In genomic region chr13:16011372-16012242, GRCm38 (mm10) we compare ENCODE assay signal across 8 mouse cellular contexts. TPM values are rescaled to one million over a fixed set of nuclear protein-coding genes. Genes with fewer than 3 reads are reported as not detected.
DNase-seq lines count a peak whose midpoint lies in the region; ATAC-seq and TF ChIP-seq lines count a peak whose summit lies in the region.

TSS of gene Inhba (plus strand) at chr13:16011851.

- H3K9me3 ChIP-seq in CH12.LX (replicated peaks; ENCODE audit: low read length): no peaks in the 10 kb centered on the region
- no peaks in the 10 kb centered on the region for H3K9me3 ChIP-seq in forebrain, embryonic 10.5 days
- no peaks in the 10 kb centered on the region for H3K9me3 ChIP-seq in lung, embryonic 16.5 days (ENCODE audit: control insufficient read depth, low read length)

- H3K27me3 ChIP-seq in CH12.LX (replicated peaks): no peaks in the 10 kb centered on the region
- H3K27me3 ChIP-seq in forebrain, embryonic 10.5 days (ENCODE audit: poor library complexity, severe bottlenecking): peaks cover 63% of the 10 kb centered on the region
- no peaks in the 10 kb centered on the region for H3K27me3 ChIP-seq in lung, embryonic 16.5 days (ENCODE audit: control insufficient read depth, insufficient read depth, low read depth, low read length)

- ATAC-seq in lung, embryonic 16.5 days (ENCODE audit: low read depth): peak; percentile 66
- peak; percentile 27; the same call in 1 of the 2 replicates for ATAC-seq in neutrophil, adult 5-6 weeks (ENCODE audit: extremely low read depth, insufficient number of reproducible peaks, low FRiP score, poor library complexity, severe bottlenecking)

- peak within 1 kb of the TSS; percentile 49 to 72 (median 68) for H3K4me3 ChIP-seq in CH12.LX (replicated peaks in 1 of 3; ENCODE audit: low read depth in 2 of 3, low read length in 2 of 3, poor library complexity in 1 of 3)
- peak within 1 kb of the TSS; percentile 56 for H3K4me3 ChIP-seq in forebrain, embryonic 10.5 days
- H3K4me3 ChIP-seq in lung, embryonic 16.5 days (ENCODE audit: low read length): peak within 1 kb of the TSS; percentile 58

- H3K4me1 ChIP-seq in CH12.LX (ENCODE audit: control insufficient read depth in 1 of 2, insufficient read depth in 2 of 2): peaks cover 0 to 8% of the 10 kb centered on the region in 2 experiments; a peak in 2 of 4 replicates
- peaks cover 24% of the 10 kb centered on the region for H3K4me1 ChIP-seq in forebrain, embryonic 10.5 days
- peaks cover 4% of the 10 kb centered on the region for H3K4me1 ChIP-seq in lung, embryonic 16.5 days (replicated peaks; ENCODE audit: control insufficient read depth, insufficient read depth, low read length)

- H3K36me3 ChIP-seq in CH12.LX (replicated peaks in 1 of 2; ENCODE audit: control insufficient read depth in 1 of 2, insufficient read depth in 1 of 2, low read length in 1 of 2): no peaks in the 10 kb centered on the region
- no peaks in the 10 kb centered on the region for H3K36me3 ChIP-seq in forebrain, embryonic 10.5 days (replicated peaks)
- H3K36me3 ChIP-seq in lung, embryonic 16.5 days (ENCODE audit: control insufficient read depth, insufficient read depth, low read length): no peaks in the 10 kb centered on the region

- WGBS in forebrain, embryonic 10.5 days: 3% methylated on average over 31 of the region's 31 CpGs
- 8% methylated on average over 31 of the region's 31 CpGs for WGBS in lung, embryonic 16.5 days

- TF ChIP-seq CTCF in CH12.LX (conservative IDR thresholded peaks at IDR 0.05 in 1 of 2, IDR thresholded peaks at IDR 0.05 in 1 of 2; ENCODE audit: low read depth in 2 of 2, low read length in 2 of 2): no peak

- H3K4me2 ChIP-seq in CH12.LX (ENCODE audit: insufficient read depth, low read depth, poor library complexity, severe bottlenecking): peak within 1 kb of the TSS; percentile 88
- H3K4me2 ChIP-seq in lung, embryonic 16.5 days (ENCODE audit: low read depth, low read length): peak within 1 kb of the TSS; percentile 90

- H3K27ac ChIP-seq in CH12.LX (ENCODE audit: insufficient read depth, low read depth): no peak within 1 kb of the TSS
- peak within 1 kb of the TSS; percentile 67 for H3K27ac ChIP-seq in forebrain, embryonic 10.5 days
- H3K27ac ChIP-seq in lung, embryonic 16.5 days (ENCODE audit: low read length): peak within 1 kb of the TSS; percentile 45

- peak within 1 kb of the TSS; percentile 79 for H3K9ac ChIP-seq in CH12.LX (ENCODE audit: insufficient read depth, low read depth)
- peak within 1 kb of the TSS; percentile 67 for H3K9ac ChIP-seq in lung, embryonic 16.5 days (ENCODE audit: low read length)

- no peak for TF ChIP-seq RAD21 in CH12.LX (IDR thresholded peaks at IDR 0.05; ENCODE audit: low read depth, low read length)

- no peak for TF ChIP-seq POLR2A in CH12.LX (IDR thresholded peaks at IDR 0.05; ENCODE audit: low read depth, low read length)

- intact Hi-C loops in heart, postnatal 10 days (cut with DNase I): loop anchor here (2.0 to 5.0 kb wide), 3 partner anchors 701 to 1017 kb away; no protein-coding TSS in a partner anchor

- in situ Hi-C loops in CH12.LX (cut with MboI; ENCODE audit: low pct_ligation_motif_present, low pct_unique_long_range_greater_than_20kb, low sequenced_read_pairs): loop anchor here (25.0 kb wide), 3 partner anchors 476 to 1426 kb away; no protein-coding TSS in a partner anchor

- no peak for DNase-seq in CH12.LX (ENCODE audit: extremely low read depth)
- DNase-seq in adrenal gland, postnatal 36 days: peak; percentile 46 to 50
- peak; percentile 60 for DNase-seq in forebrain, embryonic 10.5 days (ENCODE audit: extremely low spot score, low spot score)
- peak; percentile 43 to 62 for DNase-seq in heart, postnatal 10 days
- DNase-seq in kidney, postnatal 25 days: peak; percentile 35 to 43
- DNase-seq in c-Kit-positive CD71-positive TER-119-positive erythroid progenitor cells, embryonic 14.5 days (ENCODE audit: low spot score): no peak

- no peaks in the 10 kb centered on the region for H3K79me2 ChIP-seq in CH12.LX (replicated peaks; ENCODE audit: control insufficient read depth, extremely low read depth, insufficient read depth, poor library complexity, severe bottlenecking)

- TF ChIP-seq EP300 in CH12.LX (IDR thresholded peaks at IDR 0.05; ENCODE audit: low read length): no peak

- dilution Hi-C loops in CH12.LX (cut with MboI; ENCODE audit: extremely low pct_ligation_motif_present, extremely low pct_unique_long_range_greater_than_20kb, low sequenced_read_pairs): no loop called here

TF ChIP-seq in CH12.LX, 34 proteins besides CTCF, POLR2A, EP300 and RAD21:
- TF ChIP-seq USF1 (IDR thresholded peaks at IDR 0.05; ENCODE audit: low read depth, low read length) (no peak), MXI1 (IDR thresholded peaks at IDR 0.05; ENCODE audit: low read depth, low read length) (no peak), SMC3 (IDR thresholded peaks at IDR 0.05; ENCODE audit: low read depth, low read length) (no peak), MAZ (IDR thresholded peaks at IDR 0.05; ENCODE audit: low read depth, low read length) (no peak), ZMIZ1 (IDR thresholded peaks at IDR 0.05; ENCODE audit: low read depth, low read length) (no peak), MYC (IDR thresholded peaks at IDR 0.05; ENCODE audit: low read depth, low read length) (no peak), NELFE (IDR thresholded peaks at IDR 0.05; ENCODE audit: low read depth, low read length) (no peak), UBTF (IDR thresholded peaks at IDR 0.05; ENCODE audit: low read depth, low read length) (no peak)

RNA-seq across cellular contexts. Expression of gene Inhba, which starts in this region (rescaled TPM):
- total RNA-seq in CH12.LX (2012; rRNA removed) (not detected in 2 replicates), CH12.LX (2014; rRNA removed) (not detected in 2 replicates)
- polyA plus RNA-seq in CH12.LX (2012; ENCODE audit: insufficient read length, low read depth): 0.05 TPM in 1 of 2 replicates, not detected in the other
- 1 to 10 TPM in 1 of 2 experiments, under 1 TPM in 1; 0.89 to 2.2 TPM for total RNA-seq in adrenal gland, postnatal 36 days (2021)
- polyA plus RNA-seq in forebrain, embryonic 10.5 days (2016; fragmentation: Nextera tagmentation; extraction: Ambion mirVana): 0.26 and 0.27 TPM in 2 replicates
- 1 to 10 TPM; 7.1 to 9.3 TPM for total RNA-seq in heart, postnatal 10 days (2021)
- 4.2 and 4.3 TPM in 2 replicates for polyA plus RNA-seq in lung, embryonic 16.5 days (2015; fragmentation: Nextera tagmentation; extraction: Ambion mirVana)
- 0.12 and 1.2 TPM in 2 replicates for total RNA-seq in neutrophil, adult 5-6 weeks (2017)

Comparison
In these comparisons a context has a peak if more than half of its experiments do, and no peak if none do; other contexts are left out.
1. Peak in DNase-seq, H3K4me3 ChIP-seq and H3K27ac ChIP-seq in forebrain, embryonic 10.5 days; RNA of the gene not detected or under 1 TPM.
2. DNase-seq: peak in adrenal gland, postnatal 36 days (2 of 2), heart, postnatal 10 days (2 of 2) and kidney, postnatal 25 days (2 of 2); none in CH12.LX (single experiment) and c-Kit-positive CD71-positive TER-119-positive erythroid progenitor cells, embryonic 14.5 days (single experiment).
3. Peak in every context shown above with its lines, with median percentiles within 50 percentile points of each other: H3K4me3 ChIP-seq.